Mouse (Mus musculus) E14TG2a.4 (cell line): ENCODE data around the gene Srp68.

Experiments
- H3K27me3 ChIP-seq: 2 replicates; pipeline ENCODE4 v1.6.1; 2014; ENCODE audit warnings: low read length, control low read depth; ENCODE audit not compliant: insufficient read depth
- H3K36me3 ChIP-seq: 2 replicates; pipeline ENCODE4 v1.6.1; 2014; ENCODE audit warnings: low read length, control low read depth; ENCODE audit not compliant: insufficient read depth
- H3K4me1 ChIP-seq: replicated peaks from 2 replicates; pipeline ENCODE4 v1.6.1; 2014; ENCODE audit warnings: low read depth, low read length, control low read depth
- H3K4me3 ChIP-seq: replicated peaks from 2 replicates; pipeline ENCODE4 v1.5.1; 2014; ENCODE audit warnings: mild to moderate bottlenecking, low read length
- H3K9me3 ChIP-seq: 2 replicates; pipeline ENCODE4 v1.6.1; 2014; ENCODE audit warnings: low read length, control low read depth
- CTCF ChIP-seq: conservative IDR thresholded peaks from 2 replicates; pipeline ENCODE4 v1.5.1; 2014; ENCODE audit warnings: low read length
- NANOG ChIP-seq: IDR thresholded peaks from 2 replicates; pipeline ENCODE4 v1.6.1; 2014; ENCODE audit warnings: borderline replicate concordance, low read length, mixed read lengths
- POU5F1 ChIP-seq: IDR thresholded peaks from 2 replicates; pipeline ENCODE4 v1.6.1; 2014; ENCODE audit warnings: low read length, borderline replicate concordance

Gene Srp68

GRCm38 (mm10) chr11:116221931-116222739, 51.9 kb downstream of the Srp68 start:
- 0 out of 2 replicates have a peak, but pooled peaks cover 5% of the 10 kb centered on the region for H3K9me3 ChIP-seq
- H3K27me3 ChIP-seq = peaks cover 56% of the 10 kb centered on the region
- TF ChIP-seq CTCF = no peak
- H3K4me1 ChIP-seq = peaks cover 60% of the 10 kb centered on the region
- peak overlapping the region; percentile 65 for H3K4me3 ChIP-seq
- H3K36me3 ChIP-seq = no peaks in the 10 kb centered on the region

- TF ChIP-seq CTCF (peak; percentile 83), POU5F1 (no peak)
- Histone ChIP-seq H3K4me3 (no peak overlapping the region), H3K9me3 (0 out of 2 replicates have a peak, but pooled peaks cover 3% of the 10 kb centered on the region), H3K4me1 (peaks cover 80% of the 10 kb centered on the region), H3K27me3 (peaks cover 48% of the 10 kb centered on the region), H3K36me3 (no peaks in the 10 kb centered on the region)
Observed at GRCm38 (mm10) chr11:116219885-116220284, 54.1 kb downstream of the Srp68 start.

DNA sequence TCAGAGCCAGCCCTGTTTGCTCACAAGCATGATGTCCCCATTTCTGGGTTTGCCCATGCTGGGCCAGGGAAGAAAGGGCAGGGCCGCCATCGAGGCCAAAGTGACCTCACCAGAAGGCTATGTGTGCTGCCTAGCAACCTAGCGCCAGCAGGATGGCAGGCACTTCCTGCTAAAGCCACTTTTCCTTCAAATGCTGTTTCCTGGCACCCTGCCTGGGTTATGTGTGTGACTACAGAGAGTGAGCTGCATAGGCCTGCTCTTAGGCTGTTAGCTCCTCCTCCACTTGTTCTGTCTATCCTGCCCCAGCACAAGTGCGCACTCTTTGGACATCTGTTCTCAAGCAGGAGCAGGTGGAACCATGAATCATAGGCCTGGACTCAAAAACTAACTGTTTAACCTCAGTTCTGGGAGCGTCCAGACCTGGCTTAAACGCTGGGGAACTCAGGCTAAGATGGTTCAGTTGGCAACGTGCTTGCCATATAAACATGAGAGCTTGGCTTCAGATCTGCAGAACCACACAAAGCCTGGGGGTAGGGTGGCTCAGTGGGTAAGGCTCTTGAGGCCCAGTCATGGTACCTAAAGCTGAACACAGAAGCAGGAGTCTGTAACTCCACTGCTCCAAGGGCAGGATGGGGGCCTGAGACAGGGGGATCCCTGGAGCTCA, 55.1 kb downstream of the Srp68 start:
- Histone ChIP-seq H3K4me1 (peaks cover 76% of the 10 kb centered on the region), H3K36me3 (no peaks in the 10 kb centered on the region), H3K27me3 (peaks cover 38% of the 10 kb centered on the region), H3K9me3 (no peaks in the 10 kb centered on the region), H3K4me3 (no peak overlapping the region)
- TF ChIP-seq NANOG = no peak
- no peak for TF ChIP-seq POU5F1
- no peak for TF ChIP-seq CTCF

GRCm38 (mm10) chr11:116218263-116218662, 55.8 kb downstream of the Srp68 start:
- H3K9me3 ChIP-seq = no peaks in the 10 kb centered on the region

DNA sequence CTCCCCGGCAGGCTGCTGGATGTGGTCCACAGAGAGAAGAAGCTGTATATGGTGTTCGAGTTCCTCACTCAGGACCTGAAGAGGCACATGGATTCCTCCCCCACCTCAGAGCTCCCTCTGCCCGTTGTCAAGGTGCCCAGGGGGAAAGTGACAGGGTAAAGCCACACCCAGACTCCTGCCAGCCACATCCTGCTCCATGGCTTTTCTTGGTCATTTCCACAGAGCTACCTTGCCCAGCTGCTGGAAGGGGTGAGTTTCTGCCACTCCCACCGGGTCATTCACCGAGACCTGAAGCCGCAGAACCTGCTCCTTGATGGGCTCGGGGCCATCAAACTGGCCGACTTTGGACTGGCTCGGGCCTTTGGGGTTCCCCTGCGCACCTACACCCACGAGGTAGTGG, 57.5 kb downstream of the Srp68 start:
- Histone ChIP-seq H3K9me3 (no peaks in the 10 kb centered on the region), H3K27me3 (peaks cover 15% of the 10 kb centered on the region), H3K4me3 (peak overlapping the region; percentile 63; the same call in 1 of the 2 replicates), H3K36me3 (no peaks in the 10 kb centered on the region), H3K4me1 (peaks cover 60% of the 10 kb centered on the region)
- TF ChIP-seq POU5F1 (no peak), CTCF (no peak)

More at GRCm38 (mm10) chr11:116218263-116218662, 55.8 kb downstream of the Srp68 start:
- TF ChIP-seq NANOG = no peak
- TF ChIP-seq POU5F1 = no peak
- TF ChIP-seq CTCF = no peak
- Histone ChIP-seq H3K36me3 (no peaks in the 10 kb centered on the region), H3K4me1 (peaks cover 70% of the 10 kb centered on the region), H3K27me3 (peaks cover 32% of the 10 kb centered on the region), H3K4me3 (no peak overlapping the region)

DNA sequence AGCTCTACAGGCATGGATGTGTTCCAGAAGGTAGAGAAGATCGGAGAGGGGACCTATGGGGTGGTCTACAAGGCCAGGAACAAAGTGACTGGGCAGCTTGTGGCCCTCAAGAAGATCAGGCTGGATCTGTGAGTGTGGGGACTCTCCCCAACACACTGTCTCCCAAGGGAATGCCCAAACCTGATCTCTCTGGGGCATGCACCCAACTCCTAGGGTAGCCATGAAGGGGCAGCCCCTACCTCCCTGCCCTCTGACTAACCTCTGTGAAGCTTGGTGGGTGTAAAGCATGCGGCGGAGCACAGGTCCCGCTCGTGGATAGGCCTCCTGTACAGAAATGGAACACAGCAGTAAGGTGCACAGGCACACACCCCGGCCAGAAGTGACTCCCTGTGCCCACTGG, 58.0 kb downstream of the Srp68 start:
- no peak for TF ChIP-seq NANOG
- TF ChIP-seq POU5F1 = no peak
- no peak for TF ChIP-seq CTCF
- Histone ChIP-seq H3K36me3 (no peaks in the 10 kb centered on the region), H3K27me3 (peaks cover 10% of the 10 kb centered on the region), H3K4me1 (peaks cover 60% of the 10 kb centered on the region), H3K4me3 (peak overlapping the region; percentile 63), H3K9me3 (no peaks in the 10 kb centered on the region)

DNA sequence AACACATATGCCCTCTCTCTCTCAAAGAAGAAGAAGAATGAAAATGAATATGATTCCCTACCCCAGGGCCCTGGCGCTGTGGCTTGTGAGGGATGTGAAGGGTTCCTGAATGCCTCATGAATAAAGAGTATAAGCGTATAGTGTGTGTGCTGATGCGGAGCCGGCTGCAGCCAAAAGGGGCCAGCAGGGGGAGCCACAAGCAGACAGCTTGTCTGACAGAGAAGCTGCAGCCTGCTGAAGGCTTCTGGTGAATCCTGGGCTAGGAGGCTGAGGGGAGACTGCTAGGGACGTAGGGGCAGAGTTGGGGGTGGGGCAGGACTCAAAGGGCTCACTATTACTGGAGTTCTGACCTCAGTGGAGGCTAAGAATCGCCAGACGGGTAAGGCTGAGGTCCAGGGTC, 58.8 kb downstream of the Srp68 start:
- Histone ChIP-seq H3K4me3 (peak overlapping the region; percentile 63; the same call in 1 of the 2 replicates), H3K4me1 (peaks cover 60% of the 10 kb centered on the region), H3K36me3 (no peaks in the 10 kb centered on the region), H3K27me3 (peaks cover 1% of the 10 kb centered on the region), H3K9me3 (no peaks in the 10 kb centered on the region)
- TF ChIP-seq CTCF (peak; percentile 86), NANOG (no peak), POU5F1 (no peak)

DNA sequence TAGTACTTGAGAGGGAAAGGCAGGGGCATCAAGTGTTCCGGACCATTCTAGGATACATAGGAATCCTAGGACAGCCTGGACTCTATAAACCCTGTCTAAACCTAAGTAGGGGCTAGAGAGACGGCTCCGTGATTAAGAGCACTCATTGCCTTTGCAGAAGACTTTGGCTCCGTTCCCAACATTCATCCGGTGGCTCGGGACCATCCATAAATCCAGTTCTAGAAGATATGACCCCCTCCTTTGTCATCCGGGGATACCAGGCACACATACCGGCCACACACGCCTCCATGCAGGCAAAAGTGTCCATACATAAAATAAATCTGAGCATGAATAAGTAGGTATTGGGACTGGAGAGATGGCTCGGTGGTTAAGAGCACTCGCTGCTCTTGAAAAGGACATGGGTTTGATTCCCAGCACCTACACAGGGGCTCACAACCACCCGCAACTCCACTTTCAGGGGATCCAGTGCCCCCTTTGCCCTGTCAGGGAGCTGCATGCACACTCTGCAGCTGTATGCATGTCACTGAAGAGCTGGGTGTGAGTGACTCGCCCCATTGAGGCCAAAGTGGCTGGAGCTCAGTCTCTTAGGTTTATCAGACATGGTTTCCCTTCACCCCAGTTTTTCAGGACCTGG, 60.0 kb downstream of the Srp68 start:
- TF ChIP-seq POU5F1 (no peak), CTCF (no peak), NANOG (no peak)
- H3K4me1 ChIP-seq = peaks cover 57% of the 10 kb centered on the region

More for the DNA sequence above, 60.0 kb downstream of the Srp68 start:
- no peaks in the 10 kb centered on the region for H3K27me3 ChIP-seq
- H3K4me3 ChIP-seq = no peak overlapping the region
- no peaks in the 10 kb centered on the region for H3K9me3 ChIP-seq
- H3K36me3 ChIP-seq = no peaks in the 10 kb centered on the region
